Mouse (Mus musculus) lung, adult 2 months (tissue): Measurements from ENCODE around the gene P4ha1.

ENCODE experiments used
- CTCF ChIP-seq: fragments of 200-500 bp; IDR thresholded peaks from 2 replicates; pipeline ENCODE4 v1.5.1; 2011; ENCODE audit warnings: mild to moderate bottlenecking, low read length, control low read depth; ENCODE audit not compliant: insufficient read depth
- POLR2A ChIP-seq: fragments of 200-500 bp; IDR thresholded peaks from 2 replicates; pipeline ENCODE4 v1.6.1; 2011; ENCODE audit warnings: low read depth, mild to moderate bottlenecking, control low read depth, low read length, borderline replicate concordance; ENCODE audit errors: extremely low read depth

DNA sequence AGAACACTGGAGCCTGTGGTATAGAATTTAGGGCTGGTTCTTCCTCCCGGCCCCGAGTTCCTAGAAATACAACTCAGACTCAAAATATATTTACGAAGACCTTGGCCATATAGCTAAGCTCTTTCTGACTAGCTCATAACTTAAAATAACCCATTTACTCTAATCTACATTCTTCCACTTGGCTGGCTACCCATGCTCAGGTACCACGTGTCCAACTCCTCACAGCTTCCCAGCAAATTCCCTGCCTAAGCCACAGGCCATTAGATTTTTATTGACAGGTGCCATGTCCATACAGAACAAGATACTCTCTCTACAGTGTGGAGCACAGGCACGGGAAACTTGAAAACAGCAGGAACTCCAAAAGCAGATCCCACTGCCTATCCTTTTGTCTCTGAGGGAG, 47.4 kb upstream of the P4ha1 start:
- TF ChIP-seq POLR2A = no peak
- no peak for TF ChIP-seq CTCF
